Comparison of ENCODE assay signal across 9 mouse cellular contexts in genomic region chr10:75860746-75861145, GRCm38 (mm10). TPM values are rescaled to one million over a fixed set of nuclear protein-coding genes. Genes with fewer than 3 reads are reported as not detected.
DNase-seq lines count a peak whose midpoint lies in the region; ATAC-seq and TF ChIP-seq lines count a peak whose summit lies in the region.
"Had no signal": no experiment of that assay in that cellular context is flagged by ENCODE, and none has a peak within 500 bp of the region (broad histone marks: within the 10 kb centered on the region; RNA-seq: fewer than 3 reads in every experiment).

No protein-coding gene starts in this region.

- H3K9ac ChIP-seq in heart, embryonic 13.5 days, result peak overlapping the region; percentile 97
- no peak overlapping the region for H3K9ac ChIP-seq in liver, embryonic 14.5 days (replicated peaks)

- peak overlapping the region; percentile 84 for H3K4me2 ChIP-seq in heart, embryonic 13.5 days
- peak overlapping the region; percentile 88; the same call in 1 of the 2 replicates for H3K4me2 ChIP-seq in liver, embryonic 14.5 days (ENCODE audit: low read depth)

- no peaks in the 10 kb centered on the region for H3K9me3 ChIP-seq in heart, embryonic 13.5 days
- no peaks in the 10 kb centered on the region for H3K9me3 ChIP-seq in liver, embryonic 14.5 days (ENCODE audit: control insufficient read depth, low read length)

- no peak for TF ChIP-seq EP300 in liver, embryonic 14.5 days (IDR thresholded peaks at IDR 0.05; ENCODE audit: low read depth)

- H3K27me3 ChIP-seq in heart, embryonic 13.5 days (replicated peaks), result no peaks in the 10 kb centered on the region
- H3K27me3 ChIP-seq in liver, embryonic 14.5 days (ENCODE audit: control insufficient read depth, insufficient read depth, low read length), result no peaks in the 10 kb centered on the region

- WGBS in heart, embryonic 13.5 days, result 16% methylated on average over 7 of the region's 7 CpGs
- WGBS in liver, embryonic 14.5 days (ENCODE audit: insufficient replicate concordance), result 50% methylated on average over 7 of the region's 7 CpGs

- TF ChIP-seq CTCF in layer of hippocampus, adult 2 months (conservative IDR thresholded peaks at IDR 0.05), result no peak
- no peak for TF ChIP-seq CTCF in liver, embryonic 14.5 days (IDR thresholded peaks at IDR 0.05; ENCODE audit: low read depth)

- DNase-seq in layer of hippocampus, adult 2 months (ENCODE audit: low spot score in 2 of 2), result no peak
- DNase-seq in layer of hippocampus, adult 8-10 months (ENCODE audit: low spot score in 2 of 2), result no peak
- DNase-seq in cerebellum, adult 9-11 months, result peak; percentile 74
- DNase-seq in liver, embryonic 14.5 days (ENCODE audit: low read depth in 3 of 3, low spot score in 3 of 3), result no peak
- DNase-seq in urinary bladder, postnatal 10 days (ENCODE audit: low spot score), result no peak
- DNase-seq in ovary, postnatal 10 days (ENCODE audit: low spot score), result no peak
- DNase-seq in right cerebral cortex, postnatal 25 days, result no peak

- peaks cover 35% of the 10 kb centered on the region for H3K4me1 ChIP-seq in heart, embryonic 13.5 days
- H3K4me1 ChIP-seq in liver, embryonic 14.5 days (replicated peaks; ENCODE audit: control insufficient read depth in 2 of 2, insufficient read depth in 2 of 2, low read length in 1 of 2), result peaks cover 3 to 17% of the 10 kb centered on the region in 2 experiments; a peak in 3 of 4 replicates

- ATAC-seq in heart, embryonic 13.5 days (ENCODE audit: extremely low read depth, insufficient number of reproducible peaks, low FRiP score, low TSS enrichment), result no peak
- no peak for ATAC-seq in liver, embryonic 14.5 days (ENCODE audit: insufficient read depth)

- no peak overlapping the region; the same call in 1 of the 2 replicates for H3K4me3 ChIP-seq in layer of hippocampus, adult 2 months
- H3K4me3 ChIP-seq in heart, embryonic 13.5 days, result peak overlapping the region; percentile 82; the same call in 1 of the 2 replicates
- no peak overlapping the region for H3K4me3 ChIP-seq in liver, embryonic 14.5 days (ENCODE audit: insufficient read depth in 1 of 2, low read depth in 2 of 2, low read length in 2 of 2)

- H3K27ac ChIP-seq in layer of hippocampus, adult 2 months, result peak overlapping the region; percentile 95; the same call in 1 of the 2 replicates
- peak overlapping the region; percentile 98 for H3K27ac ChIP-seq in heart, embryonic 13.5 days (replicated peaks)
- no peak overlapping the region for H3K27ac ChIP-seq in liver, embryonic 14.5 days

- peaks cover 21% of the 10 kb centered on the region for H3K36me3 ChIP-seq in heart, embryonic 13.5 days
- 0 out of 2 replicates have a peak, but pooled peaks cover 4% of the 10 kb centered on the region for H3K36me3 ChIP-seq in liver, embryonic 14.5 days (replicated peaks; ENCODE audit: control insufficient read depth, insufficient read depth, low read depth)

RNA-seq across cellular contexts. Expression of gene Mif, which starts 0.7 kb away (rescaled TPM):
- 100 to 1,000 TPM; 439 to 454 TPM for total RNA-seq in layer of hippocampus, adult 2 months (2021)
- total RNA-seq in layer of hippocampus, adult 8-10 months (2022), result 100 to 1,000 TPM; 442 to 478 (median 462) TPM
- 2,411 and 2,681 TPM in 2 replicates for polyA plus RNA-seq in heart, embryonic 13.5 days (2015; fragmentation: Nextera tagmentation; extraction: Ambion mirVana)
- polyA plus RNA-seq in liver, embryonic 14.5 days (2012; rRNA removed), result 846 and 879 TPM in 2 replicates
- polyA plus RNA-seq in liver, embryonic 14.5 days (2014; fragmentation: Nextera tagmentation; extraction: Ambion mirVana), result 746 and 755 TPM in 2 replicates

RNA-seq across cellular contexts. Expression of gene Gstt2, which starts 23.5 kb away (rescaled TPM):
- 1 to 10 TPM; 4.7 TPM for total RNA-seq in layer of hippocampus, adult 2 months (2021)
- total RNA-seq in layer of hippocampus, adult 8-10 months (2022), result 1 to 10 TPM; 5.1 to 6.8 (median 5.7) TPM
- polyA plus RNA-seq in heart, embryonic 13.5 days (2015; fragmentation: Nextera tagmentation; extraction: Ambion mirVana), result 9.5 and 13.0 TPM in 2 replicates
- polyA plus RNA-seq in liver, embryonic 14.5 days (2012; rRNA removed), result 33.8 and 36.4 TPM in 2 replicates
- polyA plus RNA-seq in liver, embryonic 14.5 days (2014; fragmentation: Nextera tagmentation; extraction: Ambion mirVana), result 42.7 and 43.7 TPM in 2 replicates

RNA-seq across cellular contexts. Expression of gene Derl3, which starts 32.5 kb away (rescaled TPM):
- total RNA-seq in layer of hippocampus, adult 2 months (2021), result 1 to 10 TPM; 3.2 to 5.0 TPM
- total RNA-seq in layer of hippocampus, adult 8-10 months (2022), result 1 to 10 TPM; 1.3 to 6.8 (median 4.4) TPM
- 2.4 TPM in 2 replicates for polyA plus RNA-seq in heart, embryonic 13.5 days (2015; fragmentation: Nextera tagmentation; extraction: Ambion mirVana)
- 0.23 and 0.47 TPM in 2 replicates for polyA plus RNA-seq in liver, embryonic 14.5 days (2012; rRNA removed)
- 0.18 TPM in 1 of 2 replicates, not detected in the other for polyA plus RNA-seq in liver, embryonic 14.5 days (2014; fragmentation: Nextera tagmentation; extraction: Ambion mirVana)

RNA-seq across cellular contexts. Expression of gene Gstt4, which starts 38.4 kb away (rescaled TPM):
- not detected for total RNA-seq in layer of hippocampus, adult 2 months (2021)
- under 1 TPM in 1 of 4 experiments, not detected in 3; 0.35 TPM for total RNA-seq in layer of hippocampus, adult 8-10 months (2022)
- not detected in 2 replicates for polyA plus RNA-seq in heart, embryonic 13.5 days (2015; fragmentation: Nextera tagmentation; extraction: Ambion mirVana)
- polyA plus RNA-seq in liver, embryonic 14.5 days (2012; rRNA removed), result not detected in 2 replicates
- polyA plus RNA-seq in liver, embryonic 14.5 days (2014; fragmentation: Nextera tagmentation; extraction: Ambion mirVana), result 0.10 TPM in 1 of 2 replicates, not detected in the other
- polyA plus RNA-seq: liver, adult 2 months had no signal
